Mouse (Mus musculus): ENCODE data around the gene Vps13c. TPM values are rescaled to one million over a fixed set of nuclear protein-coding genes. Genes with fewer than 3 reads are reported as not detected.

Gene Vps13c
- polyA plus RNA-seq, 1 experiment from 2014 or later, result 4.8 TPM

DNA sequence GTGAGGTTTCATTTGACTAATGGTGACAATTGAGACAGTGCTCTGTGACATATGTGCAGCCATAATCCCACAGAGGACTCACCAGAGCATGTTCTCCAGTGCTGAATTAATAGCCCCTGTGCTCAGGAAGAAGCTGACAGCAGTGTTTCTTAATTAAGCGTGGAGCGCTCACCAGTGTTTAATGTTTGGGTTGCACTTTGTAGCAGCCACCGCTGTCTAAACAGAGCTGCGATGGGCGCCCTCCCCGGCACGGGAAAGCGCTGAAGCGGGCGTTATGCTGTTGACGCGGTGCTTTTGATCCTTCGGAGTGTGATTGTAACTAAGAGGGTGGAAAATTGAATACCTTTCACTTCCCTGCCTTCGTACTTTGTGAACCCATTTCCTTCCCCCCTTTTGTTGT, 125.7 kb downstream of the Vps13c start:
- Histone ChIP-seq H3K27me3 (no peaks in the 10 kb centered on the region), H3K4me1 (no peaks in the 10 kb centered on the region), H3K4me3 (no peak overlapping the region), H3K9me3 (no peaks in the 10 kb centered on the region), H3K36me3 (peaks cover 12% of the 10 kb centered on the region), H3K4me2 (replicated peaks) (no peak overlapping the region), H3K27ac (no peak overlapping the region), H3K9ac (no peak overlapping the region)
- 67% methylated on average over 14 of the region's 14 CpGs for WGBS
- ATAC-seq (ENCODE audit: insufficient number of reproducible peaks, insufficient read depth, low FRiP score, low TSS enrichment), result no peak

- H3K36me3 ChIP-seq, result peaks cover 11% of the 10 kb centered on the region
- ATAC-seq (ENCODE audit: insufficient number of reproducible peaks, insufficient read depth, low FRiP score, low TSS enrichment), result no peak
- H3K27ac ChIP-seq, result no peak overlapping the region
- no peak overlapping the region for H3K9ac ChIP-seq
- 79% methylated on average over 3 of the region's 3 CpGs for WGBS
- H3K4me2 ChIP-seq (replicated peaks), result no peak overlapping the region
- no peak overlapping the region for H3K4me3 ChIP-seq
- H3K9me3 ChIP-seq, result no peaks in the 10 kb centered on the region
- no peaks in the 10 kb centered on the region for H3K4me1 ChIP-seq
- no peaks in the 10 kb centered on the region for H3K27me3 ChIP-seq
These were observed 126.8 kb downstream of the Vps13c start for GRCm38 (mm10) chr9:67967011-67967410.

GRCm38 (mm10) chr9:67973451-67973850, 133.3 kb downstream of the Vps13c start:
- Histone ChIP-seq H3K27me3 (no peaks in the 10 kb centered on the region), H3K4me1 (no peaks in the 10 kb centered on the region), H3K9ac (no peak overlapping the region), H3K27ac (no peak overlapping the region), H3K9me3 (no peaks in the 10 kb centered on the region), H3K4me3 (no peak overlapping the region), H3K4me2 (replicated peaks) (no peak overlapping the region), H3K36me3 (peaks cover 6% of the 10 kb centered on the region; the same call in 1 of the 2 replicates)
- ATAC-seq (ENCODE audit: insufficient number of reproducible peaks, insufficient read depth, low FRiP score, low TSS enrichment), result no peak
- WGBS, result 41% methylated on average over 6 of the region's 6 CpGs

GRCm38 (mm10) chr9:67975491-67975890, 135.3 kb downstream of the Vps13c start:
- Histone ChIP-seq H3K4me1 (no peaks in the 10 kb centered on the region), H3K27me3 (no peaks in the 10 kb centered on the region), H3K9me3 (no peaks in the 10 kb centered on the region), H3K9ac (no peak overlapping the region), H3K27ac (no peak overlapping the region), H3K4me3 (no peak overlapping the region), H3K4me2 (replicated peaks) (no peak overlapping the region), H3K36me3 (peaks cover 6% of the 10 kb centered on the region; the same call in 1 of the 2 replicates)
- 95% methylated on average over 9 of the region's 9 CpGs for WGBS
- ATAC-seq (ENCODE audit: insufficient number of reproducible peaks, insufficient read depth, low FRiP score, low TSS enrichment), result no peak

DNA sequence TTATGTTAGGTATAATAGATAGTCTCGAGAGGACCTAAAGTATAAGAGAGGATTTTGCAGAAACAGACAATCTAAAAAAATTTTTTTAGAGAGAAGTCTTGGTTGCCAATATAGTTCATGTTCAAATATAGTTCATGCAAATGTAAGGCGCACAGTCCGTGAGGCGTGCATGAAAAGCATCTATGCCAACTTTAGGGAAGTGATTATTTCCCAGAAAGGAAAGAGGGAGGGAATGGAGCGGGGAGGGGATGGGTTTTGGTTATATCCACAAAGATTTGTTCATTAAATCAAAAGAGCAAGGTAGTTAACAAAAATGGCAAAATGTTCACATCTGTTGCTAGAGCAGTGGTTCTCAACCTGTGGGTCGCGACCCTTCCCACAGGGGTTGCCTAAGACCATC, 166.4 kb downstream of the Vps13c start:
- ATAC-seq (ENCODE audit: insufficient number of reproducible peaks, insufficient read depth, low FRiP score, low TSS enrichment), result no peak

DNA sequence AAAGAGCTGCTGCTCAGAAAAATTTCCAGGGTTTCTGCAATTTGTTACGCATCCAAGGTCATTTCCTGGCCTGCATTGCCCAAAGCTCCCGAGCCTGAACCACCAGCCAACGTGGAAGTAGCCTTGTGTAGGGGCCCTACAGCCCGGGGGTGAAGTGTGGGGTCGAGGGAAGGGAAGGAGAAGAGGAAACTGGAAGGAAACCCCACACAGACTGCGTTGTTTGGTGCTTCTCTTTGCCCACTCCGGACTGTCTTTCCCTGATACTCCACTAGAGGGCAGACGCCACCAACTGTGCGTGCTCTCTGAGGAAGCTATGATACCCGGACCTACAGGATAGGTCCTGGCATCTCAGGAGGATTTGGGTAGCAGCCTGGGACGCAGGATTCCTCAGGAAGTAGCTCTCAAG, 174.8 kb downstream of the Vps13c start:
- ATAC-seq (ENCODE audit: insufficient number of reproducible peaks, insufficient read depth, low FRiP score, low TSS enrichment), result peak; percentile 67; the same call in 1 of the 2 replicates
- H3K9ac ChIP-seq, result no peak overlapping the region
- no peak overlapping the region; the same call in 1 of the 2 replicates for H3K27ac ChIP-seq
- H3K4me2 ChIP-seq (replicated peaks), result no peak overlapping the region; the same call in 1 of the 2 replicates
- 0 out of 2 replicates have a peak, but pooled peaks cover 7% of the 10 kb centered on the region for H3K4me1 ChIP-seq
- H3K9me3 ChIP-seq, result no peaks in the 10 kb centered on the region
- 3% methylated on average over 11 of the region's 11 CpGs for WGBS
- no peak overlapping the region for H3K4me3 ChIP-seq
- H3K27me3 ChIP-seq, result 0 out of 2 replicates have a peak, but pooled peaks cover 4% of the 10 kb centered on the region
- no peaks in the 10 kb centered on the region for H3K36me3 ChIP-seq

More for the DNA sequence above, 166.4 kb downstream of the Vps13c start:
- no peak overlapping the region for H3K4me3 ChIP-seq
- no peak overlapping the region for H3K9ac ChIP-seq
- 89% methylated on average over 7 of the region's 7 CpGs for WGBS
- H3K4me2 ChIP-seq (replicated peaks), result no peak overlapping the region
- H3K4me1 ChIP-seq, result peaks cover 5% of the 10 kb centered on the region; the same call in 1 of the 2 replicates
- no peak overlapping the region for H3K27ac ChIP-seq
- H3K27me3 ChIP-seq, result no peaks in the 10 kb centered on the region
- no peaks in the 10 kb centered on the region for H3K9me3 ChIP-seq
- H3K36me3 ChIP-seq, result no peaks in the 10 kb centered on the region

DNA sequence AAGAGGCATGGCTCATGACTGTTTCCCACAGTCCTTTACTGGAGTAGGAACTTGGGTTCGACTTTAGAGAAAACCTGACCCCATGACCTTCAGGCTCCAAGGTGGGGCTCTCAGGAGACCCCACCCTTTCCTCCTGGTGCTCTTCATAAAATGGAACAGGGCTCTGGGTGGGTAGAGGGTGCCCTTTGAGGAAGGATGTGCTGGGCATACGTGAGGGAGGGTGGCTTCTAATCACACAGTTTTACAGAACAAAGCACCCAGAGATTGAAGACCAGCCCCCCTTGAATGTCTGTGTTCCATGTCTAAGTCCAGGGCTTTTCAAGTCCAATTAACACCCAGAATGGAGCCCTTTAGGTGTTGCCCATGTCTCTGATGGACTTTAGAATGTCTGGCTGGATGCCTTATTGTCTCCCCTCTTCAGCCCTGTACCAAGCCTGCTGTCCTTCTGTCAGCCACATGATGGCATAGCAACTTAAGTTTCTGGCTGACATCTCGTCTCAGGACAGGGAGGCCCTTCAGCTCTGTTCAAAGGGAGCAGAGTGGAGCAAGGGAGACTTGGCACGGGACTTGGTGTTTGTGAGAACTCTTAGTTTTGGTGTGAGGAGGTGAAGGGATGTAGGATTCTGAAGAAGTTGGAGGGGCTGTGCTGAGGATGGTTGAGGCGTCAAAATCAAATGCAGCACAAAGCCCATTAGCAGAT, 176.2 kb downstream of the Vps13c start:
- Histone ChIP-seq H3K36me3 (no peaks in the 10 kb centered on the region), H3K9ac (no peak overlapping the region), H3K4me1 (0 out of 2 replicates have a peak, but pooled peaks cover 7% of the 10 kb centered on the region), H3K27me3 (0 out of 2 replicates have a peak, but pooled peaks cover 4% of the 10 kb centered on the region), H3K4me2 (replicated peaks) (no peak overlapping the region), H3K4me3 (no peak overlapping the region), H3K27ac (no peak overlapping the region), H3K9me3 (no peaks in the 10 kb centered on the region)
- 56% methylated on average over 5 of the region's 5 CpGs for WGBS
- ATAC-seq (ENCODE audit: insufficient number of reproducible peaks, insufficient read depth, low FRiP score, low TSS enrichment), result 0 out of 2 replicates have a peak, but pooled peaks have one; percentile 19

GRCm38 (mm10) chr9:68020776-68021365, 180.7 kb downstream of the Vps13c start:
- ATAC-seq (ENCODE audit: insufficient number of reproducible peaks, insufficient read depth, low FRiP score, low TSS enrichment), result no peak
- 0 out of 2 replicates have a peak, but pooled peaks cover 4% of the 10 kb centered on the region for H3K27me3 ChIP-seq

DNA sequence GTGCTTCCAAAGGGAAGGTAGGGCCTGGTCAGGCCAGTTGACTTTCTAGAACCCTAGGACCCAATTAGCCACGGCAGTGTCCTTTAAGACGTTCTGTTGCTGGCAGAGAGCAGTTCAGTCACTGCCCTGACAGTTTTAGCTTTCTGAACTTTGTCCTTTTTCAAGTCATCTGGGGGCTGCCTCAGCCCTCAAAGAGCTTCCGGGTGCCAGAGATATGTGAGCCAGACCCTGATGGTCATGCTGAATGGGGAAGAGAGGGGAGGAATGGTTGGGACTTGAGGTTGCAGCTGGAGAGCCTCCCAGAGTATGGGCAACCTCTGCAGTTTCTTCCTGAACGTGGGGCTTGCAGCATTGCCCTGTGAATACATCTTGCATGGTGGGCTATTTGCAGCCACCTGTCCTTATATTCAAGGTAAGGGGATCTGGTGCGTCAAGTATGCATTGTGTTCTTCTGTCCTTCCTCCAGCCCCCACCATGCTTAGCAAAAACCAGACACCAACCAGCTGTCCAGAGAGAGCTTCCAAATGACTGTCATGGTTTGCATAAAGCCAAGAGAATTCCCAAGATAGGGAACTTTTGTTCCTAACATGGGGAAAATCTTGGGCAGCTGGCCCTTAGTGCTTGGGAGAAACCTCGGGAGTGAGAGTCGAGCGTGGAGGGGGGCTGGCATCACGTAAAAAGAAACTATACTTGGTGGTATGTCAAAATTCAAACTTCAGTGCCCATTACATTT, 182.3 kb downstream of the Vps13c start:
- Histone ChIP-seq H3K9ac (no peak overlapping the region), H3K9me3 (no peaks in the 10 kb centered on the region), H3K36me3 (no peaks in the 10 kb centered on the region), H3K27ac (no peak overlapping the region), H3K27me3 (0 out of 2 replicates have a peak, but pooled peaks cover under 1% of the 10 kb centered on the region), H3K4me3 (no peak overlapping the region), H3K4me1 (no peaks in the 10 kb centered on the region), H3K4me2 (replicated peaks) (no peak overlapping the region)
- ATAC-seq (ENCODE audit: insufficient number of reproducible peaks, insufficient read depth, low FRiP score, low TSS enrichment), result no peak
- WGBS, result 86% methylated on average over 9 of the region's 9 CpGs

More at GRCm38 (mm10) chr9:68020776-68021365, 180.7 kb downstream of the Vps13c start:
- Histone ChIP-seq H3K9ac (no peak overlapping the region), H3K4me3 (no peak overlapping the region), H3K36me3 (no peaks in the 10 kb centered on the region), H3K4me1 (no peaks in the 10 kb centered on the region), H3K9me3 (no peaks in the 10 kb centered on the region), H3K27ac (no peak overlapping the region), H3K4me2 (replicated peaks) (no peak overlapping the region)
- 88% methylated on average over 8 of the region's 8 CpGs for WGBS

DNA sequence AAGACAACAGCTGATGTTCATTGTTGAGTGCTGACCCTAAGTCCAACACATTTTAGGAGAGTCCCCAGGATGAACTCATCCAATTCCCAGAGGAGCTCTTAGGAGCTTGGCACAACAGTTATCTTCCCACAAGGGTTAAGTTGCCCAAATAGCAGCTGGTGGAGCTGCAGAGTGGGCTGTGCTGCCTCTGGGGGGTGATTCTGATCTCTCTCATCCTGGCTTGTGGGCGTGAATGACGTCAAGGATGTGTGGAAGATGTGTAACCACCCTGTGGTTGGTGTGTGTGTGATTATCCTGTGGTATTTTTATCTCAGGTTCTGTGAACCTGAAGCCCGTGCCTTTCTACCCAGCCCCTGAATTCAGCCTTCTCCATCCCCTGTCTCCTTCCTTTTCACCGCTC, 188.4 kb downstream of the Vps13c start:
- Histone ChIP-seq H3K9me3 (no peaks in the 10 kb centered on the region), H3K36me3 (no peaks in the 10 kb centered on the region), H3K27me3 (no peaks in the 10 kb centered on the region), H3K4me2 (replicated peaks) (no peak overlapping the region), H3K4me1 (no peaks in the 10 kb centered on the region), H3K9ac (no peak overlapping the region), H3K27ac (no peak overlapping the region), H3K4me3 (no peak overlapping the region)
- no peak for ATAC-seq (ENCODE audit: insufficient number of reproducible peaks, insufficient read depth, low FRiP score, low TSS enrichment)
- 77% methylated on average over 4 of the region's 4 CpGs for WGBS

GRCm38 (mm10) chr9:68033771-68034170, 193.6 kb downstream of the Vps13c start:
- no peak for ATAC-seq (ENCODE audit: insufficient number of reproducible peaks, insufficient read depth, low FRiP score, low TSS enrichment)
- Histone ChIP-seq H3K9ac (no peak overlapping the region), H3K27me3 (no peaks in the 10 kb centered on the region), H3K36me3 (no peaks in the 10 kb centered on the region), H3K4me3 (no peak overlapping the region), H3K4me2 (replicated peaks) (no peak overlapping the region), H3K4me1 (no peaks in the 10 kb centered on the region), H3K27ac (no peak overlapping the region), H3K9me3 (no peaks in the 10 kb centered on the region)
- WGBS, result 75% methylated on average over 5 of the region's 5 CpGs
